Mouse (Mus musculus): Measurements from ENCODE around the gene Gm13283.

DNA sequence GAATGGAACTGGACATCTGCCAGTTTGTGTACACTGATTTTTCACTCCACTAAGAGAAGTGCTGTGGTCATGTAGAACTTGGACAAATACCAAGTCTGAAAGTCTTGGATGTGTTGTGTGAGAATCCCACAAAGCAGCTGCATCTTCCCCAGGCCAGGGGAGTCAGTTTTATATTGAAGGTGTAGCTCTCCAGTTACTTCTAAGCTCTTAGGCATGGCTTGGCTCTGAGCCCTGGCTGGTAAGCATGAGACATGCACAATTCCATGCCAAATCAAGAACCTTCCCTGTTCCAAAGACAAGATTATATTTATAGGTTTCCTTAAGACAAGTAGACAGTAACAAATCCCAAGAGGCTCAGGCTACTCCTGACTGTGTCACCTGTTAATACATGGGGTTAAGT, 44.9 kb upstream of the Gm13283 start:
- no peak for TF ChIP-seq CTCF (IDR thresholded peaks at IDR 0.05; ENCODE audit: low read depth)
- no peak for TF ChIP-seq EP300 (IDR thresholded peaks at IDR 0.05; ENCODE audit: low read depth)
